Comparison of ENCODE assay signal across 8 mouse cellular contexts in genomic region chr2:145859442-145859931, GRCm38 (mm10). TPM values are rescaled to one million over a fixed set of nuclear protein-coding genes. Genes with fewer than 3 reads are reported as not detected.
A peak's percentile ranks its signal among the peaks of the same experiment; 100 is the strongest.
DNase-seq lines count a peak whose midpoint lies in the region; ATAC-seq and TF ChIP-seq lines count a peak whose summit lies in the region.

No protein-coding gene starts in this region.

- H3K4me1 ChIP-seq in forebrain, embryonic 15.5 days: peaks cover 33% of the 10 kb centered on the region
- H3K4me1 ChIP-seq in lung, postnatal 0 days (ENCODE audit: insufficient read depth, low read depth, low read length): peaks cover 30% of the 10 kb centered on the region

- 26% methylated on average over 6 of the region's 7 CpGs for WGBS in forebrain, embryonic 15.5 days
- WGBS in lung, postnatal 0 days: 20% methylated on average over 7 of the region's 7 CpGs

- peak overlapping the region; percentile 67 for H3K4me2 ChIP-seq in forebrain, embryonic 15.5 days (replicated peaks)
- peak overlapping the region; percentile 59 for H3K4me2 ChIP-seq in lung, postnatal 0 days (replicated peaks; ENCODE audit: low read depth, low read length)

- peak overlapping the region; percentile 82 for H3K27ac ChIP-seq in forebrain, embryonic 15.5 days (replicated peaks)
- H3K27ac ChIP-seq in lung, postnatal 0 days (ENCODE audit: low read length): peak overlapping the region; percentile 97

- no peaks in the 10 kb centered on the region for H3K36me3 ChIP-seq in forebrain, embryonic 15.5 days
- H3K36me3 ChIP-seq in lung, postnatal 0 days (ENCODE audit: insufficient read depth, low read length): peaks cover 4% of the 10 kb centered on the region; the same call in 1 of the 2 replicates

- no peaks in the 10 kb centered on the region for H3K27me3 ChIP-seq in forebrain, embryonic 15.5 days
- no peaks in the 10 kb centered on the region for H3K27me3 ChIP-seq in lung, postnatal 0 days (replicated peaks; ENCODE audit: insufficient read depth, low read length)

- intact Hi-C loops in heart, postnatal 14 days (cut with DNase I): no loop called here

- DNase-seq in 416B (ENCODE audit: low read depth): peak; percentile 24
- peak; percentile 43 for DNase-seq in c-Kit-positive CD71-negative TER-119-negative erythroid progenitor cells, embryonic 14.5 days (ENCODE audit: low read depth)
- peak; percentile 59 to 64 for DNase-seq in heart, postnatal 14 days
- DNase-seq in kidney, postnatal 36 days: peak; percentile 70 to 76
- peak; percentile 92 for DNase-seq in lung, postnatal 0 days (ENCODE audit: low spot score)
- peak; percentile 76 to 79 for DNase-seq in right cerebral cortex, postnatal 10 days (ENCODE audit: low spot score in 2 of 2)
- DNase-seq in thymus, adult 18-20 months: no peak

- no peaks in the 10 kb centered on the region for H3K9me3 ChIP-seq in forebrain, embryonic 15.5 days
- H3K9me3 ChIP-seq in lung, postnatal 0 days (ENCODE audit: low read length): no peaks in the 10 kb centered on the region

- peak; percentile 36 for ATAC-seq in forebrain, embryonic 15.5 days (replicated peaks)
- peak; percentile 60 for ATAC-seq in lung, postnatal 0 days

- 0 out of 2 replicates have a peak, but pooled peaks have one; percentile 12 for TF ChIP-seq CTCF in lung, postnatal 0 days (IDR thresholded peaks at IDR 0.05)

- TF ChIP-seq EP300 in lung, postnatal 0 days (IDR thresholded peaks at IDR 0.05): peak; percentile 55; the same call in 1 of the 2 replicates

- H3K9ac ChIP-seq in forebrain, embryonic 15.5 days (replicated peaks): no peak overlapping the region
- H3K9ac ChIP-seq in lung, postnatal 0 days (replicated peaks; ENCODE audit: low read depth): peak overlapping the region; percentile 45; the same call in 1 of the 2 replicates

- peak overlapping the region; percentile 42 for H3K4me3 ChIP-seq in forebrain, embryonic 15.5 days
- peak overlapping the region; percentile 49 for H3K4me3 ChIP-seq in lung, postnatal 0 days (ENCODE audit: low read depth, low read length)

RNA-seq across cellular contexts. Expression of gene Naa20, which starts 42.4 kb away (rescaled TPM):
- polyA plus RNA-seq in forebrain, embryonic 15.5 days (2015; fragmentation: Nextera tagmentation; extraction: Ambion mirVana): 124 TPM in 2 replicates
- total RNA-seq in heart, postnatal 14 days (2021): 10 to 100 TPM; 94.1 to 99.6 TPM
- 108 and 118 TPM in 2 replicates for polyA plus RNA-seq in lung, postnatal 0 days (2015; fragmentation: Nextera tagmentation; extraction: Ambion mirVana)

Comparison
In these comparisons a context has a peak if more than half of its experiments do, and no peak if none do; other contexts are left out.
1. DNase-seq: peak in 416B (single experiment), c-Kit-positive CD71-negative TER-119-negative erythroid progenitor cells, embryonic 14.5 days (single experiment), heart, postnatal 14 days (2 of 2), kidney, postnatal 36 days (2 of 2), lung, postnatal 0 days (single experiment) and right cerebral cortex, postnatal 10 days (2 of 2); none in thymus, adult 18-20 months (0 of 2).